Mouse (Mus musculus) megakaryocyte progenitor cell, adult 5-6 weeks (primary cell): ENCODE measurements at regions not wholly inside any gene's neighbourhood (a gene's known extent, or its start where the extent isn't known, plus 50 kb on each side); places are given as distances from the start of the nearest gene placed in this dataset.

ENCODE experiments used
- ATAC-seq: replicated peaks from 2 replicates; pipeline ENCODE4 v1.8.0; 2016; ENCODE audit warnings: mild to moderate bottlenecking, moderate TSS enrichment, inconsistent platforms; ENCODE audit not compliant: poor library complexity

DNA sequence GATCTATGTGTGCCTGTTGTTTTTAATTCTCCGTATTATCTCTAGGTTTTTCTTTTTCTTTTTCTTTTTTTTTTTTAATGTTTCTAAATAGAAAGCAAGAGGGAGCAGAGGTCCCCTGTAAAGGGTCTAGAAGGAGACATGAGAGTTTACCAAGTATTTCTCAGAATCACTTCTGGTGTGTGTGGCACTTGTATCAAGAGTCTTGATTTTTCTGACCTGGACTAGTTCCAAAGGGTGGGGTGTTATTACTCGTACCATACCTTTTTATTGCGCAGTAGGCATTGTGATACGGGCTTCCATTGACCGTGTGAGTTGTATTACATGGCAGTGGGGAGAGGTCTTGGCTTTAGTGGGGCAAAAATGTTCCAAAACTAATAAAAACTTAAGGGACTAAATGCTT lies 63.2 kb upstream of the Bmp6 start:
- no peak for ATAC-seq

DNA sequence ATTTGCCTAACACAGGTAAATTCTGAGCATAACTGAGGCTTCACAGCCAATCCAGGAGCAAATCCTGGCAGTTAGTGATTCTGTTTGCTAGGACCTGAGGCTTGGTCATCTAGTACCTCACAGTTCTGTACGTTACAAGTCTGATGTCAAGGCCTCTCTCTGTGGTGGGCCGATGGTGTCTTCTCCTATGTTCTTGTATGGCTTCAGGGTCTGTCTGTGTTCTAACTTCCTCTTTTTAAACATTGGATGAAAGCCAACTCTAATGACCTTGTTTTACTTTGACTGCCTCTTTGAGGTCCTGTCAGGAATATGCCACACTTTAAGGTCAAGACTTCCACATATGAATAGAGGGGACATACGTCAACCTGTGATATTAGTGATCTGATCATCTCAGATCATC lies 56.9 kb upstream of the Bmp6 start:
- peak; percentile 55 for ATAC-seq

DNA sequence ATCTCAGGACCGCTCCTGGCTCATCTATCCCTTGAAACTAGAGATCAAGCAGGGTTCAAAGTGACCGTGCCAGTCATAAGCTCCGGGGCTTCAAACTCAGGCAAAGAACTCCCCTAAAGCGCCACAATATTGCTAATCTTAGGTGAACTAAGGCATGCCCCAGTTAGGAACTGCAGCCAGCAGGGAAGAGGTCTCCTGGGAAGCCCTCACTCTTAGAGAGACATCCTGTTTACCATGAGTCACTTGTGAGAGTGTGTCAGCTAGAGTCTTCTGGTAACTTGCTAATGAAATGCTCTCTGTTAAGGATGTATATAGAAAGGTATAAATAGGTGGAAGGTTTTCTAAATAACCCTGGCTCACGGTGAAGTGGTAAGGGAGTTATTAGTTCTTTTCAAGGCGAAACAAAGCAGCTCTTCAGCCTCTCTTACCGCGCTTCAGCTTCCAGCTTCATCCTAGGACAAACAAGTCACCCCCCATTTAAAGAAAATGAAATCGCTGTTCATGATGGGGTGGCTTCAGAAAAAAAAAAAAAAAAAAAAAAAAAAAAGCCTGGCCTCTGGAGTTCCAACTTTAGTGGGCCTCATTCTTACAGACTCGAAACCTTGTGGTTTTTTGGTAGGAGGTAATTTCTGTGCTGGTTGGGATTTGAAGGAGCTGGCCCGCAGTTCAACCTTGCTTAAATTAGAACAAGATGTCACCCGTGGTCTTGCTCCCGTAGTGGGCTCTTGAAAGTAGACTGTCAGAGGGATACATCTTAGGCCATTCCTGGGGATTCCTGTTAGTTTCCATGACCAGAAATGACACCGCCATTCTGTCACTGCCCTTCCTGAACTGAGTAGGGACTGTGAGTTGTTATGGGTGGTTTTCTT lies 56.1 kb upstream of the Bmp6 start:
- no peak for ATAC-seq

DNA sequence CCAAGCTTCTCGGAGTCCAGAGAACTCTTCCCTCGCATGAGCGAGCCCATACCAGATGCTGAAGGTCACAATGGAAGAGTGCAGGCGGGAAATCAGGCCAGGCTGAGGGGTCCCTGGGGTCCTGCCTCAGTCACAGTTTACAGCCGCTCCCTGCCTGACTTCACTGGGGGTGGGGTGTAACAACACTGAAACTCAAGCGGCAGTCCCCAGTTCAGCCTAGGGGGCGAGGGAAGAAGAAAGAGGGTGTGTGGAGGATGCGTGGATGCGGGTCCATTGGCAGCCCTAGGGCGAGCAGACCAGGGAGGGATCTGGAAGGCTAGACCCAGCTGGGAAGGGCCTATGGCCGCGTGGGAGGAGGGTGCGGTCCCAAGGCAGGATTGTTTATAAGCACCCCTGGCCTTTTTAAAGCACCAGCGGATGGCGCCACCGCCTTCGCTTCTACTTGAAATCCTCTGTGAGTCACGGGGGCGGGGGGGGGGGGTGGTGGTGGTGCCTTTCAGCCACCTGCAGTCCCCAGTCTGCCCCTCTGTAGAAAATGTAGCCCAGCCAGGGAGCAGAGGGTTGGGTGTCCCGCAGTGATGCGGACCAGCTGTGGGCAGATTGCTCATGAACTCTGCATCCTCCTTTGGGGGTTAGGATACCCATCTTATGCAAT lies 54.5 kb upstream of the Bmp6 start:
- no peak for ATAC-seq

DNA sequence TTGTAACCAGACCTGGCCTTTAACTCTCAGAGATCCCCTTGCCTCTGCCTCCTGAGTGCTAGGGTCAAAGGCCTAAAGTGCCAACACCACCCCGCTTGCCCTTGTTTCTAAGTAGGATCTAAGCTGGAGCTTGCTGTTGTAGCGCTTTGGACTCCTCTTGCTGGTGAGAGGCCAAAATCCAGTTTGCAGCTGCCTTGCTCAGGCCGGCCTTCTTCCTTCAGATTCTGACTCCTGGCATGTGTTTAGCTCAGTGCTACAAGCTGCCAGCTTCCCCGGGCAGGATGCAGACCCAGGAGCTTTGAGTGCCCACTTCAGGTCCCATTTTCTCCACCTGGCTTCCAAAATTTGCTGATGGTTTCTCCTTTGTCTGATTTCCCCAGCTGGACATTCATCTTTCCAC lies 53.4 kb upstream of the Bmp6 start:
- no peak for ATAC-seq
